Mouse (Mus musculus) heart, postnatal 14 days (tissue): ENCODE measurements around the gene Kcnq2. TPM values are rescaled to one million over a fixed set of nuclear protein-coding genes. Genes with fewer than 3 reads are reported as not detected.

ENCODE experiments used
- DNase-seq, 2 experiments: peaks; one replicate each; pipeline ENCODE4 v3.0.0; 2021 to 2022
- intact Hi-C: fragments of 180-260 bp; cut with DNase I; formaldehyde crosslinking; loops from one replicate; pipeline ENCODE4 v1.15.1; 2025
- total RNA-seq, 2 experiments: library from RNA; stranded (reverse); gene quantifications; 2 replicates each; pipeline ENCODE4 v1.2.3; 2021

The Kcnq2 gene
- total RNA-seq, 2 experiments from 2014 or later = 0.22 TPM; not detected in 1

- DNase-seq = no peak
- intact Hi-C loops = no loop called here
Measured at GRCm38 (mm10) chr2:181113762-181114361, 21.2 kb downstream of the Kcnq2 start.

- intact Hi-C loops = no loop called here
- no peak for DNase-seq
Measured at GRCm38 (mm10) chr2:181111665-181112064, 23.4 kb downstream of the Kcnq2 start.

GRCm38 (mm10) chr2:181104111-181104510, 31.0 kb downstream of the Kcnq2 start:
- intact Hi-C loops = no loop called here
- DNase-seq = no peak

- intact Hi-C loops = no loop called here
- no peak for DNase-seq
Measured at GRCm38 (mm10) chr2:181102161-181102560, 32.9 kb downstream of the Kcnq2 start.

GRCm38 (mm10) chr2:181101626-181102025, 33.5 kb downstream of the Kcnq2 start:
- DNase-seq = no peak
- intact Hi-C loops = no loop called here

- no peak for DNase-seq
- intact Hi-C loops = no loop called here
Measured at GRCm38 (mm10) chr2:181100087-181100486, 35.0 kb downstream of the Kcnq2 start.

GRCm38 (mm10) chr2:181090123-181090522, 45.0 kb downstream of the Kcnq2 start:
- intact Hi-C loops = no loop called here
- no peak for DNase-seq

GRCm38 (mm10) chr2:181084997-181085396, 50.1 kb downstream of the Kcnq2 start:
- intact Hi-C loops = no loop called here
- no peak for DNase-seq

GRCm38 (mm10) chr2:181083945-181084344, 51.2 kb downstream of the Kcnq2 start:
- DNase-seq = no peak
- intact Hi-C loops = no loop called here

GRCm38 (mm10) chr2:181080886-181081285, 54.2 kb downstream of the Kcnq2 start:
- intact Hi-C loops = no loop called here
- peak; percentile 8 to 47 for DNase-seq

GRCm38 (mm10) chr2:181079518-181079917, 55.6 kb downstream of the Kcnq2 start:
- intact Hi-C loops = no loop called here

GRCm38 (mm10) chr2:181078908-181079307, 56.2 kb downstream of the Kcnq2 start:
- no peak for DNase-seq
- intact Hi-C loops = no loop called here

More at GRCm38 (mm10) chr2:181079518-181079917, 55.6 kb downstream of the Kcnq2 start:
- DNase-seq = no peak

- DNase-seq = no peak
- intact Hi-C loops = no loop called here
Measured at GRCm38 (mm10) chr2:181075501-181075900, 59.6 kb downstream of the Kcnq2 start.

GRCm38 (mm10) chr2:181072403-181072714, 62.7 kb downstream of the Kcnq2 start:
- DNase-seq = no peak
- intact Hi-C loops = loop anchor here (1.0 kb wide), 1 partner anchor 76 kb away; no protein-coding TSS in a partner anchor

GRCm38 (mm10) chr2:181071706-181072402, 63.2 kb downstream of the Kcnq2 start:
- intact Hi-C loops = loop anchor here (1.0 kb wide), 1 partner anchor 76 kb away; no protein-coding TSS in a partner anchor
- peak; percentile 77 to 86 for DNase-seq

GRCm38 (mm10) chr2:181070136-181070535, 65.0 kb downstream of the Kcnq2 start:
- no peak for DNase-seq
- intact Hi-C loops = no loop called here

GRCm38 (mm10) chr2:181068499-181068898, 66.6 kb downstream of the Kcnq2 start:
- DNase-seq = no peak
- intact Hi-C loops = no loop called here

GRCm38 (mm10) chr2:181065827-181066226, 69.3 kb downstream of the Kcnq2 start:
- no peak for DNase-seq

GRCm38 (mm10) chr2:181060127-181060526, 75.0 kb downstream of the Kcnq2 start:
- DNase-seq = peak; percentile 76 to 86
- intact Hi-C loops = loop anchor here (1.0 kb wide), 1 partner anchor 64 kb away; no protein-coding TSS in a partner anchor

More at GRCm38 (mm10) chr2:181065827-181066226, 69.3 kb downstream of the Kcnq2 start:
- intact Hi-C loops = no loop called here

GRCm38 (mm10) chr2:181058193-181058592, 76.9 kb downstream of the Kcnq2 start:
- intact Hi-C loops = loop anchor here (2.0 kb wide), 2 partner anchors 25 to 133 kb away; no protein-coding TSS in a partner anchor
- DNase-seq = no peak

- intact Hi-C loops = no loop called here
- DNase-seq = no peak
Measured at GRCm38 (mm10) chr2:181057341-181057740, 77.8 kb downstream of the Kcnq2 start.

GRCm38 (mm10) chr2:181052171-181052570, 82.9 kb downstream of the Kcnq2 start:
- intact Hi-C loops = no loop called here
- no peak for DNase-seq
